Mouse (Mus musculus): ENCODE measurements around the gene Yipf4. TPM values are rescaled to one million over a fixed set of nuclear protein-coding genes. Genes with fewer than 3 reads are reported as not detected.

Yipf4 gene
- total RNA-seq, 4 experiments from 2014 or later: 78.8 to 86.5 (median 82.5) TPM

DNA sequence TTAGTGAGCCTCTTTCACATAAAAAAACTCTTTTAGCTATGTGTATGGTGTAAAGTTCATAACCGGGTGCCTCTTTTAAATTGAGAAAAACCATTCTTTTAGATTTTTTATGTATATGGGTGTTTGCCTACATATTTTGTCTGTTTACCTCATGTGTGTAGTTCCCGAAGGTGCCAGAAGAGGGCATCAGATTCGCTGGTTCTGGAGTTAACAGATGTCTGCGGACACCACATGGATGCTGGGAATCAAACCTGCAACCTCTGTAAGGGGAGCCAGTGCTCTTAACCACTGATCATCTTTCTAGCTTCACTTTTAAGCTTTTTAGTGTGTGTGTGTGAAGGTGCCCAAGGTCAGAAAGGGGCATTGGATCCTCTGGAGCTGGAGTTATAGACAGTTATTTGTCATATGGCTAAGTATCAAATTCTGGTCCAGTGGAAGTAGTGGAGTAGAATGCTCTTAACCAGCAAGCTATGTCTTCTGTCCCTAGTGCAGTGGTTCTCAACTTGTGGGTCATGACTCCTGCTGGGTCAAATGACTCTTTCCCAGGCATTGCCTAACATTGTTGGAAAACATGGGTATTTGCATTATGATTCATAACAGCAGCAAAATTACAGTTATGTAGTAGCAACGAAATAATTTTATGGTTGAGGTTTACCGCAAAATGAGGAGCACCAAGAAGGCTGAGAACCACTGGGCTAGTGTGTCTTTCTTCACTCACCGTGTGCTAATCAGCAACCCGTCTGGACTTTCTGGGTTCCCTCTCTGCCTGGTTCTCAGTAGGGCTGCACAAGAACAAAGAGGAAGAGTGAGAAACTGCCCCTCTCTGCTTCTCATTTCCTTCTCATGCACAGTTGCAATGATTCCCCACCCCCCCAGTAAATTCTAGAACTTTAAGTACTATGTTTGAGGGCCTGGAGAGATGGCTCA lies 33.8 kb downstream of the Yipf4 start:
- no peak for DNase-seq (ENCODE audit: low spot score in 2 of 2)

DNA sequence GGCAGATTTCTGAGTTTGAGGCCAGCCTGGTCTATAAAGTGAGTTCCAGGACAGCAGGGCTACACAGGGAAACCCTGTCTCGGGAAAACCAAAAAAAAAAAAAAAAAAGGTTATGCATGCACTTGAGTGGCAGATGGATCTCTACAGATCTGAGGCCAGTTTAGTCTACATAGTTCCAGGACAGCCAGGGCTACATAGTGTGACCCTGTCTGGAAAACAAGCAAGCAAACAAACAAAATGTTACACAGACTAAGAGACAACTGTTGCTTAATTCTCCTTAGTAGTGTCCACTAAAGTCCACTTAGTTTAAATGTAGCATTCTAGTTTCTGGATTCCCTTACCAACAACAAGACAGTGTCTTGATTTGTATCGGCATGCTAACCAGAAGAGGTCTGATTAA lies 36.8 kb downstream of the Yipf4 start:
- DNase-seq (ENCODE audit: low spot score in 2 of 2): no peak

DNA sequence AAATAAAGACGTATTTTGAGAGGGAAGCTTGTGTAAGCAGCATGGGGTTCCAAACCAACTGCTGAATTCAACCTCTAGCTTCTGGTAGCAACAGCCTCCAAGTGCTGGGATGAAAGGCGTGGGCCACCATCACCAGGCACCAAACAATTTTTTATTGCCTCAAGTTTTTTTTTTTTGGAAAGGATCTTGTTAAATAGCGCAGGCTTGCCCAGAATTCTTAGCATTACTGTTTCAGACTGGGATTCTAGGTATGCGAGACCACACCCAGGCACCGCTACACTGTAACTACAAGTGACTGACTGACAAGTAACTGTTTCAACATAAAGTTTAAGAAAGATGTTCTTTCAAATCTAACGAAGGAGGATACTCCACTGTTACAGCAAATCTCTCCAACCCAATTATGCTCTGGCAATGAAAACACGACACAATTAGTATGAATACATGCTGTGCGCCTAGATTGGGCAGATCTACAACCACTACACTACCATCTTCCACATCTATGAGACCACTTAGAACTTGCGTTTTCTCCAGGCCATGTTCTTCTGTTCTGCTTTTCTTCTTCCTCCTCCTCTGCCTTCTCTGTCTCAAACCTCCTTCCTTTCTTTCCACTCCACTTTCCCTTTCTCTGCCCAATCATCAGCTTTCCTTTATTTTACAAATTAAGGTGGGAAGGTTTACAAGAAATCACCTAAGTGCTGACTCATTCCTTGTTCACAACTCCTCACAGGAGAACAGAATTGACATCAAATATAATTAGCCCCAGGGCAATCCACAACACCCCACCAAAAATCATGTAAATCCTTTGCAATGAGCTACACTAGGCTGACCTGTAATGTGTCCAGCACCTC lies 37.7 kb downstream of the Yipf4 start:
- DNase-seq (ENCODE audit: low spot score in 2 of 2): no peak

DNA sequence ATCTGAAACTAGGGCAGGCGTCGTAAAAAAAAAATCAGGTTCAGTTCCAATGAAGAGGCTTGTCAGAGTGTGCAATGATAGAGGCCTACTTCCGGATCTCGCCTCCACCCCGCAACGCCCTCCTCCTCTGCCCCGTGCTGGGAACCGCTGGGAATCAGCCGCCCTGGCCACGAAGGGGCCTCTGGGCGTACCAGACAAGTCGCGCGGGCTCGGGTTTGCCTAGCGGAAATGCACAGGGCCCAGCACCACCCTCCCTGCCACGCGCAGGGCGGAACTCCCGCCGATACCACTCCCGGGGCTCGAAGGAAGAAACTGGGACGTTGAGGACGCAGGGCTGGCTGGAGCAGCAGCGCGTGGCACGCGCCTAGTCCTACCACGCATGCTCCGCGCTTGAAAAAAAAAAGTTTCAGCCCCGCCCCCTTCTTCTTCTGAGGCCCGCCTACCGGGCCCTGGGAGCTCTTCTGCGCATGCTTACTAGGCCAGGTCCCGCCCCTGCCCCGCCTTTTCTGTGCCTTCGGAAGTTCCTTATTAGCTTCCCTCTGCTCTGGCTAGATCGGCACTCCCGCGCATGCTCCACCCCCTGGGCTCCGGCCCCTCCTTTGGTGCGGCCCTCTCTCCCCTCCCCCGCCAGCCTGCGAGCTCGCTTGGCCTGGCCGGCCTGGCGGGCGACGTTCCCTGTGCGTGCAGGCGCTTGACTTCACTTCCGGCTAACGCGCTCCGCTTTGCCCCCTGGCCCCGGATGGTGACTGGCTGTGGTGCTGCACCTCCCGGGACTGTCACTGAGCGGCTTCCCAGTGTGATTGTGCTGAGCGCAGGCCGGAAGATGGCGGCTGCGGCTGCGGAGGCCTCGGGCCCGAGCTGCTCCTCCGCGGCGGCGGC lies 38.7 kb downstream of the Yipf4 start, which contains the start of gene Birc6:
Gene Birc6 (plus strand): TSS at position 567 of the 879 bp plus-strand sequence.
- peak; percentile 100 for DNase-seq (ENCODE audit: low spot score in 2 of 2)

DNA sequence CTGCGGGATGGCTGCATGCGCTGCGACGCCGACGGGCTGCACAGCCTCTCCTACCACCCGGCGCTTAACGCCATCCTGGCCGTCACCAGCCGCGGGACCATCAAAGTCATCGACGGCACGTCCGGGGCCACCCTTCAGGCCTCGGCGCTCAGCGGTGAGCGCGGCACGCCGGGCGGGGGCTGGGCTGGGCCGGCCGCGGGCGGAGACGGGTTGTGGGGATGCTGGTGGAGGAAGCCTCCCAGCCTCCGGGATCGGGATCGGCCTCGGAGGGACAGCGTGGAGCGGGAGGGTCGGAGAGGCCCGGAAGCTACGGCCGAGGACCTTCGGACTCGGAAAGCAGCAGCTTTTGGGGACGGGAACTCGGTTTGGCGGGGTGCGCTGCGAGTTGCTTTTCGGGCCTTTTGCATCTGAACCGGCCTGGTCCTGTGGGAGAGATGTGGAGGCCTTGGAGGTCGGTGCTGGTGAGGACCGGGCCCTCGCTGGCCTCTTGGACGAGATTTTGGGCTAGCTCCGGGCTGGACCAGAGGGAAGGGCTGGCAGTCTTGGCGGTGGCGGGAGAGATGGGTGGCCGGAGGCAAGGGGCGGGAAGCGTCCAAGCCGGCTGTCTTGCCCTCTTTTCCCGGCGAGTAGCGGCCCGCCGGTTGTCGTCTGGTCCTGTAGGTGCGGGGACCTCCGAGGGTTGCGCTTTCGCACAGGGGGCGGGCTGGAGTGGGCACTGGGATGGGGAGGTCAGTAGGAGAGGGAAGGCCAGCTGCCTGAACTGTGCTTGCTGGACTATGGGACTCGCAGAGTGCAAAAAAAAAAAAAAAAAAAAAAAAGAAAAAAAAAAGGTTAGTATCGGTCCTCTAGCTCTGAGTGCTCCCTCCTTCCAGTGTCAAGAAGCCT lies 39.6 kb downstream of the Yipf4 start:
- peak in 1 of 2 experiments; percentile 21 for DNase-seq (ENCODE audit: low spot score in 2 of 2)

DNA sequence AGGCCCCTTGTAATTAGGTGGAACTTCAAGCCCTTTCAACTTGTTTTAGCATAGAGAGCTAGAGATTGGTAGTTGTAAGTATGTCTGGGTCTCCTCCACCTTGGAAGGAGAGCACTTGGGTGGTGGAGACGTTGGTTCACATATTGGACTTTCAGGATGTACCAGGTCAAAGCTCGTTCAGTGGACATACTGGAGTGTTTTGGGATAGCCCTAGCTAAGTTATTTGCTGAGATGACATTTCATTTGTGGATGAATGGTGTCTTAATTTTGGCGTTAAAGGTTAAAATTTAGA lies 40.2 kb downstream of the Yipf4 start:
- no peak for DNase-seq (ENCODE audit: low spot score in 2 of 2)

DNA sequence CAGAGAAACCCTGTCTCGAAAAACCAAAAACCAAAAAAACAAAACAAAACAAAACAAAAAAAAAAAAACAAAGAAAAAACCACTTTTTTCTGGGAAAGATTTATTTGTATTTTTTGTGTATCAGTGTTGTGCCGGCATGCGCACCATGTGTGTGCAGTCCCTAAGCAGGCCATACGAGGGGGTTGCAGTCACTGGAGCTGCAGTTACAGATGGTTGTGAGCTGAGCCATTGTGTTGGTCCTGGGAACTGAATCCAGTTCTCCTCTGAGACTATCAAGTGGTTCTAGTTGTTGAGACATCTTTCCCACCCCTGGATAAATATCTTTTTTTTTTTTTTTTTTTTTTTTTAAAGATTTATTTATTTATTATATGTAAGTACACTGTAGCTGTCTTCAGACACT lies 45.7 kb downstream of the Yipf4 start:
- no peak for DNase-seq (ENCODE audit: low spot score in 2 of 2)

DNA sequence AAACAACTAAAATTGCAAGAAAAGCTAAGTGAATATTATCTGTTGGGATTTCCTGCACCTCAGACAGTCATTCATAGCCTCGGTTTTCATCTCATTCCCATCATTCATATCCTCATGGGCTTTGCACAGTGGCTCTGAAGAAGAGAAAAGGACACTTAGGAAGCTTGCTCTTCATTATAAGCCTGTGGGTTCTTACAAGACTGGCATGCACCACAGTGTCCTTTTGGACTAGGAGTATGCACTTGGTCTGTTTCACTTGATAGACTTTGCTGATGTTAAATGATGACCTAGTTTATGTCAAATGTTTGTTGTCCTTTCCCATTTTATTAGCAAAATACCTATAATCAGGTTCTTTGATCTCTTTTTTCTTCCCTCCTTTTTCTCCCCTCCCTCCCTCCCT lies 48.2 kb downstream of the Yipf4 start:
- DNase-seq (ENCODE audit: low spot score in 2 of 2): no peak

DNA sequence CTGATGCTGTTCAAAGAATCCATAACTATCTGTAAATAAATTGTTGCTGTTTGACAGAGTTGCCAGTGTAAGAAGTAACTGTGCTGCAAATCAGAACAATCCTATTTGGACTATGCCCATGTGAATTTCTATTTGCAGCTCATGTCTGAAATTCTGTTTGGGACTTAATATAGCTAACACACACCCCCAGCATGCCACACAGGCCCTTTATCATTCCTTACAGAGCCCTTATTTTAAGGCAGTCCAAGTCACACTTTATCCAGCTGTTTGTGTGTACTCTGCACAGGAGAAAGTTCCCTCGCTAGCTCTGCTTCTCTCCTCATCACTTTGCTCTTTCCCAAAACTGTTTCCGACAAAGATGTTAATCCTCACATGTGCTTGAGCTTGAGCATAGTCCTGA lies 54.3 kb downstream of the Yipf4 start:
- DNase-seq (ENCODE audit: low spot score in 2 of 2): no peak

Other genes starting within 250 kb of the Yipf4 start
- 10 to 100 TPM; 45.7 to 51.9 (median 48.2) TPM for gene Memo1, start 194.0 kb upstream of the Yipf4 start, total RNA-seq (2022)
- gene Dpy30, start 165.5 kb upstream of the Yipf4 start, total RNA-seq (2022): 10 to 100 TPM; 39.2 to 49.9 (median 46.5) TPM
- gene Spast, start 150.5 kb upstream of the Yipf4 start, total RNA-seq (2022): 10 to 100 TPM; 44.2 to 53.1 (median 49.4) TPM
- gene Slc30a6, start 93.9 kb upstream of the Yipf4 start, total RNA-seq (2022): 10 to 100 TPM; 16.2 to 20.5 (median 19.7) TPM
- gene Nlrc4, start 30.4 kb upstream of the Yipf4 start, total RNA-seq (2022): under 1 TPM in 3 of 4 experiments, not detected in 1; 0.16 to 0.28 (median 0.16) TPM
- gene Birc6, start 38.8 kb downstream of the Yipf4 start, total RNA-seq (2022): 100 to 1,000 TPM; 113 to 132 (median 117) TPM
- gene Ttc27, start 228.2 kb downstream of the Yipf4 start, total RNA-seq (2022): 10 to 100 TPM; 24.2 to 28.8 (median 25.5) TPM

Data from layer of hippocampus, adult 8-10 months (tissue).